Mouse (Mus musculus) cerebellum, adult 2 months (tissue): ENCODE results near the gene Gm10340.
"Not testable (repeated sequence)": the region's sequence is repeated elsewhere in the genome, so short reads cannot be mapped to it uniquely, and the experiment has no call there.

ENCODE experiments used
- CTCF ChIP-seq: fragments of 200-500 bp; IDR thresholded peaks from 2 replicates; pipeline ENCODE4 v1.5.1; 2011; ENCODE audit warnings: low read depth, mild to moderate bottlenecking, control low read depth, low read length, moderate library complexity, borderline replicate concordance; ENCODE audit not compliant: insufficient read depth
- POLR2A ChIP-seq: fragments of 200-500 bp; IDR thresholded peaks from 2 replicates; pipeline ENCODE4 v1.6.1; 2011; ENCODE audit warnings: low read length, control low read depth, borderline replicate concordance; ENCODE audit not compliant: insufficient read depth

DNA sequence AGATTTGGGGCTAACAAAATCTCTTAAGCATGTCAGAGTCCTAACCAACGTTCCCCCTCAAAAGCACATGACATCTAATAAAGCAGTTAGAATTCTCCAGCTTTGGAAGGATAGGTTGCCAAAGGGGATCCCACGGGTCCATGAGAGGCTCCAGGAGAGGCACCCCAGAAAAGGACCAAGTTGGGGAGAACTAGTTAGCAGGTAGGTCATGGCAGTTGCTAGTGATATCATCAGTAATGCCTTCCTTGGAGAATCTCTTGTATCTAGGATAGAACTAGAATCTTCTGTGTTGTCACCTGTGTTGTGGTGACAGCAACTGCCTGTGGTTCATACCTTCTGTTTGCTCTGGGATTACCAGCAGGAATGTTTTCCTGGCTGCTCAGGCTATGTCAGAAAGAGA, 54.2 kb downstream of the Gm10340 start, which contains the start of gene Gm5795:
- not testable (repeated sequence) for TF ChIP-seq POLR2A, CTCF
